Mouse (Mus musculus): ENCODE data around the gene Olfr1417.

Gene Olfr1417

DNA sequence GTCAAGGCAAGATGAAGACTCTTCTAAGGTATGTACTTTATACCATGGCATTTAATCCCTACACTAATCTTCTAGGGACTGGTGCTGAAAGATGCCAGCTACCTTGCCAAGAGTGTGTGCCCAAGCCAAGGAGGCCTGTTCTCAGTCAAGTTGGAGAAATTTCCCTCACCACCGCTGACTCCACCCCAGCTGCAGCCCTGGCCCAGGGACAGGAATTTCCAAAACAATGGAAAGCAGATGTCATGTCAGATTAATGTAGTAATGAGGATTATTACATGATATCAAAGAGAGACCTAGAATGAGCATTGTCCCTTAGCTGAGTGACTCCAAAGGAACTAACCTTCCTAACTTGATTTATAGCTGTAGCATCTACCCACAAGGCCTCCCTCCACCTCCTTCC lies 28.2 kb downstream of the Olfr1417 start:
- DNase-seq (ENCODE audit: low read depth, low spot score), result no peak

DNA sequence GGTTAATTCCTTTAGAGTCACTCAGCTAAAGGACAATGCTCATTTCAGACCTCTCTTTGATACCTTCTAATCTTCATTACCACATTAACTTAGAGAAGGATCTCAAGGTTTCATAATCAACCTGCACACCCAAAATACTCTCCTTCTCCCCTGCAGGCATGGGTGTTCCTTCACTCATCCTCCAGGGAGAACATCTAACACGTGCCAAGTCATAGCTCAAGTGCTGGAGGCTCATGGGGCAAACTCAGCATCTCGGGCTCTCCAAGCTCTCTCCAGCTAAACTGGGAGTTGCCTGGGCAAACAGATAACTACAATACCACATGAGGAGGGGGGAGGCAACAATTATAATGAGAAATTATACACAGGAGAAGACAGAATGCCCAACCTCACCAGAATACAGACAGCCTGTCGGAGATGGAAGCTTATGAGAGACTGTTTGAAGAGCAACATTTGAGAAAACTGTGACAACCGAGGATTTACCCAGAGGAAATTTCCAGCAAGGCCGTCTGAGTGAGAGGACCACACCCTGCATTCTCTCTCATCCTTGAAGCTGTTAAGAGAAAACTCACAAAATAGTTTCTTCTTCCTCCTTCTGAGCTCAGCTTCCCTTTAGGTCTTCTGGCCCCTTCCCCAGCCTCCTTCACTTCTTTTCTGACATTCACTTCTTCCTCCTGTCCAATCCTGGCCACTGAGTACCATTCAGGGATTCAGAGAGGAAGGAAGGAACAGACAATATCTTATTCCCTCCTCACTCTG lies 28.8 kb downstream of the Olfr1417 start:
- no peak for DNase-seq (ENCODE audit: low read depth, low spot score)

DNA sequence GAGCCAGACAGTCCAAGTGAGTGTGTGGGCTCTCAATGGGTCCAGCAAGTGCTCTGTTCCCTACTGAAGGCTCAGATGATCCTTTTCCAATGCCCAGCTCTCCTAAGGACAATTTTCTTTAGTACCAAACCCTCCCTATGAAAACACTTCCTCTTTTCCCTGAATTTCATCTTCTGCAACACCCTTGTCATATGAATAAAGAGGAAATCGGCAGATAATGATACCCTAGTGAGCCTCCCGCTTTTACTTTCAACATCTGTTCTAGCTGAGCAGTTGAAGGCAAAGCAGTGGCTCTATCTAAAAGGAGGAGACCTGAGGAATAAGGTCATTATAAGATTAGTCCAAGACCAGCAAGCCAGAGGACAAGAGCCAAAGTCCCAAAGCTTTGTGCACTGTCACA lies 30.6 kb downstream of the Olfr1417 start:
- no peak for DNase-seq (ENCODE audit: low read depth, low spot score)

DNA sequence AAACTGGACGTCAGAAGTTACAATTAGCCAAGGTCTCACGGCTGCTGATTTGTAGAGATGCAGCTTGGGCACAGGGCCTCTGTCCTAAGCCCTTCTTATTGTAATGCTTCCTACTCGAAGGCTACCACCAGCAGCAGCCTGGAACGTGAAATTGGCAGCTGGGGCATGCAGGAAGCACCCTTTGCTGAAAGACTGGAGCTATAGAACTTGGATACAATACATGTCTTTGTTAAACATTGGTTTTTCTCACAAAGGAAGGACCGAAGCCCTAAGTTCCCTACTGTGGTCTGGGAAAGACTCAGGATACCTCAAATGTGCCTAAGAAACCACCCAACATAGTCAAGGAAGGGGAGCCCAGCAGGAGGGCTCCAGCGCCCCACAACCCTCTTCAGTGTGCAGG lies 31.2 kb downstream of the Olfr1417 start:
- DNase-seq (ENCODE audit: low read depth, low spot score), result no peak

DNA sequence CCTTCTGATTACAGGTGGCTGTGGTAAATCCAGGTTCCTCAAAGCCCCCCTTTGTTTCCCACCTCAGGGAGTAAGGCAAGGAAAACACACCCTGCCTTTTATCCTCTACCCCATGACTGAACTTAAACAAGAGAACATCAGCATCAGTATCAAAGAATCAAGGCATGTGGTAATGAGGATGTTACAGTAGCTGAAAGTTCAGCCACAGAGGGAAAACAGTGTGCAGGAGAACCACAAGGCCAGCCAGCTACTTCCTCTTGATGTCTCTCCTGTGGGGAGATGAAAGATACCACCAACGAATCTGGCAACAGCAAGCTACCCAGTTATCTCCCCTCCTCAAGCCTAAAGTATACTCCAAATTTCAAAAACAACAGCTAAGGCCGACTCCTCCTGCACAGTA lies 31.8 kb downstream of the Olfr1417 start:
- DNase-seq (ENCODE audit: low read depth, low spot score), result no peak

DNA sequence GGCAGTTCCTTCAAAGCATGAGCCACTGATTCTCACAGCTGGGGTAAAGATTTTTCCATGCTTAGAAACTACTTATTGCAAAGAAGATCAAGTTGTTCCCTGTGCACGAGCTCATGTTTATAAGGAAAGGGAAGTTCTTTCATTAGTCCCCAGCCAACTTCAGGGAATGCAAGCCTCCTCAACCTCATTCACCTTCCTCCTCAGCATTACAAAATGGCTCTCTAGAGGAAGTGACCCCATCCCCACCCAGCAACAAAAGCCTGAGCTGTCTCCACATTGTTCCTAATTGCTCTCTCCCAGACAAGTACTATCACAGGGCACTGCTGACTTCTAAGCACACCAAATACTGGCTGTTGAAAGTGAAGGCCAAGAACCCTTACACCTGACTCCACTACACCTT lies 34.6 kb downstream of the Olfr1417 start:
- no peak for DNase-seq (ENCODE audit: low read depth, low spot score)

DNA sequence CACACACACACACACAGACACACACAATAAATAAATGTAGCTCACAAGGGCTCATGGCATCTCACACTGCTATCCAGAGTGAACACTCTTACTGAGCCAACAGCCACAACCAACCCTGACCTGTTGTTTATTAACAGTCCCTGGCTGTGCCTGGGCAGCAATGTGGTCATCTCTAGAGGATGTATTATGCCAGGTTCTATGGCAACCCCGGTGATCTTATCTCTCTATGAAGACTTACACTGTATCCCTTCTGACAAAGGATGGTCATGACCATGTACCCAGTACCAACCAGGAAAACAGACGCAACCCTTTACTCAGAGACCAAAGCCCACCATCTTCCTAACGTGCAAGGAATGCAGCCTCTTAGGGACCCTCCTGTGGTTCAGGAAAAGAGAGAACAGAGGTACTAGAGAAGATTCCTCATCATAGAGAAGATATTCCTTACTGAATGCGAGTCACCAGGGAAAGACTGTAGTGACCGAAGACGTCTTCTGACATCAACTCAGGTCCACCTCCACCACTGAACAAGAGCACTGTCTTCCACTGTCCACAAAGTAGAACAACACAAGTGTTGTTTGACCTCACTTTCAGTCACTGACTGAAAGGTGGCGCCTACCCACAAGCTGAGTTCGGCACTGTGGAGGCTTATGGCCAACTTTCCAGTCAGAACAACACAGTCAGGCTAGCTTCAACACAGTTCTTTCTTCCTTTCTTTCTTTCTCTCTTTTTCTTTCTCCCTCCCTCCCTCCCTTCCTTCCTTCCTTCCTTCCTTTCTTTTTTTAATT lies 38.3 kb downstream of the Olfr1417 start:
- no peak for DNase-seq (ENCODE audit: low read depth, low spot score)

DNA sequence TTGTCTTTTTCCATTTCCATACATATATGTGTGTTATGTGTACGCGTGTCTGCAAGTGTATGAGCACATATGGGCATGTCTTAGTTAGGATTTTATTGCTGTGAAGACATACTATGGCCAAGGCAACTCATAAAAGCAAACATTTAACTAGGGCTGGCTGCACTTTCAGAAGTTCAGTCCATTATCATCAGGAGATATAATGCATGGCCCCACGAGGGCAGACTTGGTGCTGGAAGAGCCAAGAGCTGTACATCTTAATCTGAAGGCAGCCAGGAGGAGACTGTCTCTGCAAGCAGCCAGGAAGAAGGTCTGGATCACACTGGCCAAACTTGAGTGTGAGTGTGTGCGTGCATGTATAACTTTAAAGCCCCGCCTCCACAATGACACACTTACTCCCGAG lies 44.6 kb downstream of the Olfr1417 start:
- DNase-seq (ENCODE audit: low read depth, low spot score), result no peak

DNA sequence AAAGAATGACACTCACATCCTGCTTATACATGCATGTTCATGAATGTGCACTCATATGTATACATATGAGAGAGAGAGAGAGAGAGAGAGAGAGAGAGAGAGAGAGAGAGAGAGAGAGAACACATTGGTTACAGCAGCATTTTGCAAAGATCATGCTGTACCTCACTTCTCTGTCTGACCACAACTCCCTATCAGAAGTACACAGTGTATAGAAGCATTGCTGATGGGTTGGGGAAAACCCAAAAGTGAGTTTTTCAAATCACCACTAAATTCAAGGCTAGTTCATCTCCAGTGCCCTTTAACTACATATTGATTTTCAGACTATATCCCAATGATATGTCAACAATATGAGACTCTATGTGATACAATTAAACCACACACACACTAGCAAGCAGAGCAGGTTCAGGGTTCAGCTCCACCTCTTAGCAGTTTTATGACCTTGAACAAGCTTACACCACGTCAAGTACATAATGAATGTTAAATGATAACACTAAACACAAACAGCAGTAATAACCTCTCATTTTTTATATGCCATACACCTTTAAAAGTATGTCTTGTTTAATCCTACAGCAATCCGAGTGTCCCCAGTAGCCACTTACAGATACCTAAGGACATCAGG lies 45.2 kb downstream of the Olfr1417 start:
- no peak for DNase-seq (ENCODE audit: low read depth, low spot score)

DNA sequence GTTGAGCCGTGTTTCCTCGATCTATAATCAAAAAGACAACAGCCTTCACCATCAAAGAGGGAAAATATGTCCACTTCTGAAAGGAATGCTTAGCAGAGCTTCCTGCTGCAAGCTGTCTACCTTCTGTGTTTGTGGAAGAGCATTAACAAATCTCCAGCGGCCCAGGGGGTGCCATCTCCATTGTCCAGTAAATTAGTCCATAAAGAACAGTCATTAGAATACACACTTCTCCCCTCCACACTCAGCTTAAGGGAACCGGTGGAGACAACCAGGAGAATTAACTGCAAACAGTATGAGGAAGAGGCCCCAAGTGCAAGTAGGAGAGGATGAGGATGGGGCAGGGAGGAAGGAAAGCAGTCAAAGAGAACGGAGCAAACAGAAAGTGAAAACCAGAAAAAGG lies 47.2 kb downstream of the Olfr1417 start:
- no peak for DNase-seq (ENCODE audit: low read depth, low spot score)

DNA sequence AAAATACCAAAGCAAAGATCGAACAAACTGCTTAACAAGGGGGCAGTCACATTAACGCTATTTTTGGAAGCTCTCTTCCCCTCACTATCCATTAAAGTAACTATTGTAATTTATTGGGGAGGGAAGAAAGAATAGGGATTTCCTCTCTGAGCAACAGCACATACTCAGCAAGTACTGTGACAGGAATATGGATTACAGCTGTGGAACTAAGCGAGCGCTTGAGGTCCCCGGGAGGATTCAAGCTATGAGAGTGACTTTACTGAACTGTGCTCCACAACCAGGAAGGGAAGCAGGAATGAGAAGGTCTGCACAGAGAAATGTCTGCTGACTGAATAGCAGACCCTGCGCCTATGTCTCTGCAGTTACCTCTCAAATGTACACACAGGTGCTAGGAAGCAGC lies 50.1 kb downstream of the Olfr1417 start:
- DNase-seq (ENCODE audit: low read depth, low spot score), result no peak

DNA sequence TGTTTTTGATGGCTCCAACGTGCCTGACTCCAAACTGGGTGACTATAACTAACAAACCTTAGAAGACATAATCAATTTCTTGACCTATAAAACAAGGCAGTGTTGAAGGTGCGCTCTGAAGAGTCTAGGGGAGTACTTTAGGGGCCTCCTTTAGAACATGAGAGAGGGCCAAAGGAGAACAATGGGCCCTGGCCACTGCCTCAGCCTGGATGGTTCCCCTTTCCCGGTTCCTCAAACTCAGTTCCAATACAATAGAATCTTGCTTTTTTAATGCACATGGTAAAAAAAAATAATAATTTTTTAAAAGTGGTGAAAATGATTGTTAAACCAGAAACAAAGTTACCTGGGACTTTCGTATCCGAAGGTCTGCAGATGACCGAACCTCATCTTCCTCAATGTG lies 51.2 kb downstream of the Olfr1417 start:
- DNase-seq (ENCODE audit: low read depth, low spot score), result no peak

DNA sequence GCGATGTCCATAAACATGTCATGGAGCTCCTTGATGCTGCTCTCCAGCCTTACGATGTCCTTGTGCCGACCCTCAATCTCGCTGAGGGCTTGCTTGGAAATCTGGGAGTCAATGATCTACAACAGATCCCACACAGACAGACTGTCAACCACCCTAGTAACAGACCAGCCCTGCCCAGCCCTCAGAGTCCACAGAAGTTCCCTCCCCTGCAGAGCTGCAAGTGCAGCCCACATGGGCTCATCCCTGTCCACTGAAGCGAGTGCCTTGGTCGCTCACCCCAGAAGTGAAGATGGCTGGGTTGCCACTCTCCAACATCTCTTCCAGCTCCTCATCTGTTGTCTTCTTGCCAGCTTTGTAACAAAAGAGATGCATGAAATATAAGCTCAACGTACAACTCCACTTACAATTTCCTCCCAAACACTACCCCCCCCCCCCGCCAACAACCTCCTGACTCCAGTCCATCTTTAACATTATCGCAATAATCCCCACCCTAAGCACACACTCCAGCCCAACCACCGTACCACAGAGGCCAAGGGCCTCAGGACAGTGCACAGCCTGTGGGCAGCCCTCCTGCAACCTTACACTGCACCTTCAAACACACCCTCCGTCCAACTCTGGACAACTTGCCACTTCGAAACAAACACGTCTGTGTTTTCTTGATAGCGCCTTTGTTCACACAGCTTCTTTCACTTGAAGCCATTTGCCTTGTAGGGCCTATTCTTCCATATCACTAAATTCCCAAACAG lies 53.4 kb downstream of the Olfr1417 start:
- no peak for DNase-seq (ENCODE audit: low read depth, low spot score)

DNA sequence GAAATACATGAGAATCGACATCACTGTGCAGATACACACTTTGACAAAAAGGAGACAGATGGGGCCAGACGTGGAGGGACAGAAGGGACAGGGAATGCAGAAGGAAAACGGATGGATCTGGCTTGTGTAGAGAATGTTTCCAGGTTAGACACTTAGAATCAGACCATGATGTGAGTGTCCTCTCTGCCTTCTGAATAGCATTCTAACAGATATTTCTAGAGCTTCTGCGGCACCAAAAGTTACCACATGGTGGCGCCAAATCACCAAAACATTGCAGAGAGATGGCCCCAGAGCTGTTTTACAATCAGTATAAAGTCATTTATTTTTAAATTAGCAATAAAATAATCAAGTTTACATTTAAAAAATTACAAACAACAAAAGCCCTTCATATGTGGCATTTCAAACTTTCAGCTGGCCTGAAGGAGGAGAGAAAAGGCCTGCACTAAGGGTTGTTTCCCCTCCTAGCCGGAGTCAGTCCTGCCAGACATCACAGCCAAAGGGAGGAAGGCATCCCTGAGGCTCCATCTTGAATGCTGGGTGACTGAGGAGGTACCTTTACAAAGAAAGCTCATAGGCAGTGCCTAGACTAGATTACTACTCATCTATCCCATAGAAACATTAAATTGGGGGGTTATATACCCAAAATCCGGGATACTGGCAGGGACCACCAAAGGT lies 61.7 kb downstream of the Olfr1417 start:
- DNase-seq (ENCODE audit: low read depth, low spot score), result no peak
